Mouse (Mus musculus) cerebellum, postnatal 10 days (tissue): ENCODE data around the gene Ptgis.

Experiments used
- DNase-seq, 2 experiments: peaks; one replicate each; pipeline ENCODE4 v3.0.0; 2021; ENCODE audit warnings: mixed read lengths in 2 of 2

Gene Ptgis

DNA sequence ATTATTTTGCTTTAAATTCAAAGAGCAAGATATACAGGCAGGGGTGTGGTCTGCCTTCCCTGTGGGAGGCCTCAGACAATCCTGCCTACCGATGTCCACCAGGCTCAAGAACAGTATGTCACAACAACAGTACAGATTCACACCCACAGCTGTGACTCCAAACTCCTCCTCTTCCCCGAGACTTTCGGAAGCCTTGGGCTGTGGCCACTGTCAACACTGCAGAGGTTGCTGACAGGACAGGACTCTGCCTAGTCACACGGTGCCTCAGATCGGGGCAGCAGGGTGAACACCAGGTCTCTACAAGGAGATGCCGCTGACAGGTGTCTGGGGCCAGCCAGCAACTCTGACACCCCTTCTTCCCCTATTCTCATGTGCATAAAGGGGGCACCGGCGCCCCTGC, 92.7 kb downstream of the Ptgis start:
- no peak for DNase-seq

DNA sequence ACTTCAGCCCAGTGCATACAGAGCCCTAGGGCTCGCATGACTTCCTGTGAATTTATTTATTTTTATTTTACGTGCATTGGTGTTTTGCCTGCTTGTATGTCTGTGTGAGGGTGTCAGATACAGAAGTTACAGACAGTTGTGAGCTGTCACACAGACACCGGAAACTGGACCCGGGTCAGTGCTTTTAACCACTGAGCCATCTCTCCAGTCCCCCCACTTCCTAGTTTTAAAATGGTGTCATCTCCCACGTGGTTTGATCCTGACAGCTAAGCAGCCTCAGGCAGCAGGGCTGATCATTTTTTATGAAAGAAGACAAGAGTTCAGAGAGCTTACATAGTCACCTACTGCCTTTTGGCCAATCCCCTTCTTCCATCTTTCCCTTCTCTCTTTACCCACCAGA, 94.5 kb downstream of the Ptgis start:
- DNase-seq: no peak

DNA sequence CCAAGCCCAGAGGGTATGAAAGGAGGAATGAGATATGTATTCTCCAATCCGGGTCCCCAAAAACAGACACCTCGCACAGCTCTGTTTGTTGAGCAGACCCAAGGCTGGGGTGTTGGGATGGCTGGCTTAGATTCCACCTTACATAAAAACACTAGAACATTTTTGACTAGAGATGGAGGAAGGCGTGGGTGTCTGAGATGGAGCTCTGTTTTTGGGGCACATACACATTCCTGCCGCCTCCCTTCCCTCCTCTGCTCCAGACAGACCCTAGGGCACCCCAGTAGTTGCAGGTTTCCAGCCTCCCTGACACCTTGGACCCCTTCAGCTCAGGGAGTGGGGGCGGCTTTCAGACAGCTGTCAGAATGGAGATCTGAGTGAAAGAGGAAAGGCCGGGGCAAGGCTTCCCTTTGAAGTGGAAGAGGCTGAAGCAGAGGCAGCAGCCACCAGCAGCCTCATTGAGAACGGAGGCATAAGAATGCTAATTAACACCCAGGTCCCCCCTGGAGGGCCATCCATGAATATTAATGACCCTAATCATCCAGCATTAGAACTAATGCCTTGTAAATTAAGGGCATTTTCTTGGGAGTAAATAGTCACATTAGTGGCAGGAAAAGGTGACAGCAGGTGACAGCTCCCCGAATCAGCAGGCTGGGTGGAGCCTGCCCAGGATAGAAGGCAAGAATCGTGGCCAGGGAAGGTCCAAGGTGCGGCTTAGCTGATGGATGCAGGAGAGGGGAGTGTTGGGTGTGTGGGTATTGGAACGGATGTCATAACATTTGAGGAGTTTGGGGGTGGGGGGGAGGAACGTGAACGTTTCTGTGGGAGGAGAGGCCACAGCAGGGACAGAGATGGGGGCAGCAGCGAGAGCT, 95.7 kb downstream of the Ptgis start:
- no peak for DNase-seq

DNA sequence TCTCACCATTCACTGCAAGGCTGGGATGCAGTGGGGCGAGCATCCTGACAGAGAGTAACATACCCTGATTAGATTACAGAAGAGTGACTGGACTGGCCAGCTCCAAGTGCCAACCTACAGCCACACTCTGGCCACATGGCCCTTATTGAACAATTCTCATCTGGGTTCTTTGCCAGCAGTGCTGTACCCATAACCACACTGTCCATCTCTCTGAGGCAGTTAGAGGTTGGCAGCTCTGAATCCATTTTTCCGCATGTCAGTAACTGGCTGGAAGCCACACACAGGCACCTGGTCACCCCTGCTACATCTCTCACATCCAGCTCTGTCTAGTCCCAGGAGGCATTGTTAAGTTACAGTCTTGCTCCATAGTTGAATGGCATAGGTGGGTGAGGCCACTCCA, 96.5 kb downstream of the Ptgis start:
- peak; percentile 46 to 50 for DNase-seq

DNA sequence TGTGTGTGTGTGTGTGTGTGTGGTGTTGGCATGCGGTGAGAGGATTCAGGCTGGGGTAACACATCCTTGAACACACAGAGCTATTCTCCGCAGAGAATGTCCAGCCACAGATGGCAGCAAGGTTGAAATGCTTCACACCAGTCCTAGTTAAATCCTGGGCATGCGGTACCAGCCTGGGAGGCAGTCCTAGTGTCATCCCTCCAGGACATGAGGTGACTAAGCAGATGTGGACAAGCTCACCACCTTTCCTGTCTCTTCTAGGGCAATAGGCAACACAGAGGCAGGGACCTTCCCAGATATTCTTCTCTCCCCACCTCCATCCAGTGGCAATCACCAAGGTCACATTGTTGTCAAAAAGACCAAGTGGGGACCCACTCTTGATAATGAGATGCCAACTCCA, 98.1 kb downstream of the Ptgis start:
- DNase-seq: no peak

DNA sequence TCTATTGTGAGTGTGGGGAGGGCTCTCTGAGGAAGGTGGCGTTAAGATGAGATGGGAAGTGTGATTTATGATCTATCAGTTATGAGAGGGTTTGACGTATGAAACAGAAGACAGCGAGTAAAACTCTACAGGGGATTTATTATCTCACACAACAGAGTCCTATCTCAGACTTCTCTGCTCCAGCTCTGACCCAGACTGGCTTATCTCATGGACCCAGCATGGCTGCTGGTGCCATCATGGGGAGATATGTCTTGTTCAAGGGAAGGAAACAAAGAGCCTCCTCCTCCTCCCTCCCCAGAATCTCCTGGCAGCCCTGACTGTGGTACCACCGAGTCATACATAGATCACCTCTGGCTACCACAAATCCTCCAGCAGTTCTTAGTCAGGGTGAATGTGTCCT, 98.6 kb downstream of the Ptgis start:
- no peak for DNase-seq
